Mouse (Mus musculus) bone marrow, adult 2 months (tissue): Measurements from ENCODE around the gene Hoxb4.

Experiments
- CTCF ChIP-seq: fragments of 200-500 bp; IDR thresholded peaks from 2 replicates; pipeline ENCODE4 v1.5.1; 2011; ENCODE audit warnings: low read length, control low read depth; ENCODE audit not compliant: control insufficient read depth, insufficient read depth
- POLR2A ChIP-seq: fragments of 200-500 bp; IDR thresholded peaks from 2 replicates; pipeline ENCODE4 v1.6.1; 2011; ENCODE audit warnings: low read depth, mild to moderate bottlenecking, control low read depth, low read length, borderline replicate concordance; ENCODE audit not compliant: control insufficient read depth

GRCm38 (mm10) chr11:96354376-96354775 lies 36.3 kb downstream of the Hoxb4 start:
- no peak for TF ChIP-seq CTCF
- no peak for TF ChIP-seq POLR2A
